Mouse (Mus musculus) embryonic fibroblast, embryonic 13.5 days (primary cell): ENCODE measurements around the gene Olfr370. TPM values are rescaled to one million over a fixed set of nuclear protein-coding genes. Genes with fewer than 3 reads are reported as not detected.

Experiments
- H3K27ac ChIP-seq: 2 replicates; pipeline ENCODE4 v1.5.1; 2012; ENCODE audit warnings: low read length, control low read depth, inconsistent platforms; ENCODE audit not compliant: insufficient read depth
- H3K4me1 ChIP-seq: 2 replicates; pipeline ENCODE4 v1.6.1; 2011; ENCODE audit warnings: low read length; ENCODE audit not compliant: control insufficient read depth, insufficient read depth
- H3K4me3 ChIP-seq: 2 replicates; pipeline ENCODE4 v1.5.1; 2011; ENCODE audit warnings: mild to moderate bottlenecking, control low read depth, low read length; ENCODE audit not compliant: insufficient read depth
- CTCF ChIP-seq: IDR thresholded peaks from 2 replicates; pipeline ENCODE4 v1.5.1; 2011; ENCODE audit warnings: mild to moderate bottlenecking, control low read depth, low read length, moderate library complexity, borderline replicate concordance; ENCODE audit not compliant: insufficient read depth
- POLR2A ChIP-seq: IDR thresholded peaks from 2 replicates; pipeline ENCODE4 v1.6.1; 2011; ENCODE audit warnings: low read depth, mild to moderate bottlenecking, control low read depth, low read length, moderate library complexity
- polyA plus RNA-seq: library from polyadenylated mRNA; stranded (reverse); fragments of >200 nt; gene quantifications from 2 replicates; pipeline ENCODE4 v1.2.4, GENCODE M21; 2011; ENCODE audit warnings: low read depth; ENCODE audit not compliant: missing spikeins, insufficient read length

The Olfr370 gene
- polyA plus RNA-seq, 1 experiment: not detected

- H3K4me3 ChIP-seq: no peak overlapping the region
- peaks cover 2% of the 10 kb centered on the region; the same call in 1 of the 2 replicates for H3K4me1 ChIP-seq
- no peak overlapping the region for H3K27ac ChIP-seq
- TF ChIP-seq CTCF (no peak), POLR2A (no peak)
Observed at GRCm38 (mm10) chr8:83574631-83575315, 39.2 kb downstream of the Olfr370 start.

- Histone ChIP-seq H3K4me3 (no peak overlapping the region), H3K4me1 (peaks cover 2% of the 10 kb centered on the region; the same call in 1 of the 2 replicates), H3K27ac (no peak overlapping the region)
- TF ChIP-seq POLR2A (no peak), CTCF (no peak)
Observed at GRCm38 (mm10) chr8:83575561-83576515, 40.3 kb downstream of the Olfr370 start.

GRCm38 (mm10) chr8:83576516-83576895, 40.9 kb downstream of the Olfr370 start:
- Histone ChIP-seq H3K4me3 (no peak overlapping the region), H3K4me1 (peaks cover 2% of the 10 kb centered on the region; the same call in 1 of the 2 replicates), H3K27ac (no peak overlapping the region)
- TF ChIP-seq CTCF: no peak
- no peak for TF ChIP-seq POLR2A

- TF ChIP-seq CTCF: no peak
- TF ChIP-seq POLR2A: no peak
- H3K4me3 ChIP-seq: no peak overlapping the region
- H3K27ac ChIP-seq: no peak overlapping the region
- H3K4me1 ChIP-seq: peaks cover 2% of the 10 kb centered on the region; the same call in 1 of the 2 replicates
Observed at GRCm38 (mm10) chr8:83576921-83577320, 41.3 kb downstream of the Olfr370 start.

GRCm38 (mm10) chr8:83577384-83577791, 41.8 kb downstream of the Olfr370 start:
- Histone ChIP-seq H3K4me1 (peaks cover 2% of the 10 kb centered on the region; the same call in 1 of the 2 replicates), H3K4me3 (no peak overlapping the region), H3K27ac (no peak overlapping the region)
- TF ChIP-seq POLR2A: no peak
- TF ChIP-seq CTCF: no peak

GRCm38 (mm10) chr8:83578131-83579055, 42.8 kb downstream of the Olfr370 start:
- peaks cover 2% of the 10 kb centered on the region; the same call in 1 of the 2 replicates for H3K4me1 ChIP-seq
- H3K27ac ChIP-seq: no peak overlapping the region
- no peak for TF ChIP-seq CTCF
- no peak for TF ChIP-seq POLR2A
- no peak overlapping the region for H3K4me3 ChIP-seq

GRCm38 (mm10) chr8:83579676-83580075, 44.1 kb downstream of the Olfr370 start:
- peaks cover 2% of the 10 kb centered on the region; the same call in 1 of the 2 replicates for H3K4me1 ChIP-seq
- H3K4me3 ChIP-seq: no peak overlapping the region
- H3K27ac ChIP-seq: no peak overlapping the region
- TF ChIP-seq CTCF: no peak
- TF ChIP-seq POLR2A: no peak

GRCm38 (mm10) chr8:83580826-83581225, 45.2 kb downstream of the Olfr370 start:
- H3K4me1 ChIP-seq: peaks cover 2% of the 10 kb centered on the region; the same call in 1 of the 2 replicates
- H3K4me3 ChIP-seq: no peak overlapping the region
- H3K27ac ChIP-seq: no peak overlapping the region
- TF ChIP-seq CTCF (no peak), POLR2A (no peak)

- TF ChIP-seq CTCF: no peak
- H3K4me3 ChIP-seq: no peak overlapping the region
- no peak overlapping the region for H3K27ac ChIP-seq
Observed at GRCm38 (mm10) chr8:83582226-83582625, 46.6 kb downstream of the Olfr370 start.

More at GRCm38 (mm10) chr8:83582226-83582625, 46.6 kb downstream of the Olfr370 start:
- H3K4me1 ChIP-seq: no peaks in the 10 kb centered on the region; the same call in 1 of the 2 replicates
